Mouse (Mus musculus): ENCODE results near the gene Rbm44.

Gene Rbm44

DNA sequence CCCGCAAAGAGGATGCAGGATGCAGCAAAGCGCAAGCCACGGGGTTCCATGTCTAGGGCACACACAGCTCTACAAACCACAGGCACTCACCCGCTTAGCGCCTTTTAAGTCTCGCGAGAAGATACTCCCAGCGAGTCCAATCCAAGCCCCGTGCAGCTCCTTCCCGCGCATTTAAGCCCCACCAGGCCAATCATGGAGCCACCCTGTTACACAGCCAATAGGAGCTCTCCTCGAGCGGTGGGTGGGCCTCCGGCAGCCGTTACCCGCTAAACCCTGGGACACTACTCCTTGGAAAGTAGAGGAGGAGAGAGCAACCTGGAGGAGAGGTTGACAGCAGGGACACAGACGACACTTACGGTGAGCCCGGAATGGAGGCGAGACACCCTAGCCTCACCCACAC lies at the start of gene Rbm44:
TSS of gene Rbm44 (plus strand) at position 277 of the 400 bp plus-strand sequence.
- in situ Hi-C loops (cut with MboI, MseI) = no loop called here

DNA sequence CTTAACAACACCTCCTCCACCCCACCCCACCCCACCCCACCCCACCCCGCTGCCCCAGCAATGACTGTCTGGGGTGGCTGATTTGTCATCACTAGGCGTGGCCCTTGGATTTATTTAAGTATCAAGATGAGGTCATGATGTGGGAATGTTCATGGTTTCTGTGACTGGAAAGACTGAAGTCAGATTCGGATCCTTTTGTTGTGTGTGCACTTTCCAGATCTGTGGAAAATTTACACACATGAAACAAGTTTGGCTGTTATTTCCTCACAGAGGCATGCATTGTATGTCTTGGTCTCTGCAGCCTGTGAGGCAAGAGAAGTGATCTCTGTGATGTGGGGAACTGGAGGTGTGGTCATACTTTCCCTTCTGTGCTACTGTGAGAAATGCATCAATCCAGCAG lies 49.6 kb upstream of the Rbm44 start:
- in situ Hi-C loops (cut with MboI, MseI) = no loop called here

DNA sequence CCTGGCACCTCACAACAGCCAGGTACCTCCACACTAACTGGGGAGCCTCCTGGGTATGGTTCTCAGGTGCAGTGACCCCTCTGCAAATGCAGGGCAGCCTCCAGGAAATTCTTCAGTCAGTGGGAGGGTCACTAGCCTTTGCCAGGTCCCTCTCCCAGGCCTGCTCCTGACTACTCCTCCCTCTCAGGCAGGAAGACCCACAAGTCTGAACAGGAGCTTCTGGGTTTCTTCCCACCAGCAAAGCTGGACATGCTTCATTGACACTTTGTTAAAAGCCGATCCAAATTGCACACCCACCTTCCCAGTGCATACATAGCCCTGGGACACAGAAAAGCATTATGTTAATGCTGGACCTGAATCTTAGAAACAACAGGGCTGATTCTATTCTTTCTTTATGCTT lies 49.0 kb upstream of the Rbm44 start:
- in situ Hi-C loops (cut with MboI, MseI) = no loop called here

DNA sequence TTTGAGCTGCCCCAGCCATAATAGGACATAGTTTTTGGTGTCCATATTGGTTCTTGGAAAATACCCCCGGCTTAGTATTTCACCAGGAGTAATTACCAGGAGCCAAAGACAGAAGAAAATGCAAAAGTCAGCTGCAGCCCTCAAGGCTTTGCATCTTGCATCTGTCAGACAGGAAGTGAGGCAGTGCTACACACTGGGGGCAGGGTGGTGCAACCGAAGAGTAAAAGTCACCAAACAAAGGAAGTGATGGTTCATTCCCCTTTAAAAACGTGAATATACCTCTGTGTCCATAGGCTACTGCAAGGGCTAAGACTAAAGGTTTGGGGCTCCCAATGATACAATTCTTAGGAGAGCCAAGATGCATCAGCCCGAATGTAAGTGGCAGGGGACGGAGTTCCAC lies 48.4 kb upstream of the Rbm44 start:
- in situ Hi-C loops (cut with MboI, MseI) = no loop called here

DNA sequence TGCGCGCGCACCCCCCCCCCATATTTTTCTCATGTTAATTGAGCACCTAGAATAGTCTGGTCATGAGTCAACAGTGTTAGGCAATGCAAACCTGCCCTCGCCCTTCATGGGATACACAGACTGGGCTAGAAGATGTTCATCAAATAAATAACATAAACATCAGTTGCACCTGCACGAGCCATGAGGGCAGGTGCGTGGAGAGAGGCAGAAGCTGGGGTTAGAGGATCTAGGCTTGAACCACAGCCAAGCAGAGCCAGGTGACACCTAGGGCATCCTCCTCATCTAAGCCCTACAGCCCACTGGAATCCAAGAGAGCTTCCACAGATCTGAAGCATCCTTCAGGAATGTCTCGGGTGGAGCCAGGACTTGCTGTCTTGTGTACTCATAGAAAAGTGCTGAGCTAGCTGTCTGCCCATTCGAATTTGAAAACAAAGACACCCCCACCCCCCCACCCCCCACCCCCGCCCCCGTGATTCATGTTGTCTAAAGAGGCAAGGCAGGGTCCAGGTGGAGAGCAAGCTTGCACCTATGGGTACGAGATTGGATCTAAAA lies 47.5 kb upstream of the Rbm44 start:
- in situ Hi-C loops (cut with MboI, MseI) = no loop called here

DNA sequence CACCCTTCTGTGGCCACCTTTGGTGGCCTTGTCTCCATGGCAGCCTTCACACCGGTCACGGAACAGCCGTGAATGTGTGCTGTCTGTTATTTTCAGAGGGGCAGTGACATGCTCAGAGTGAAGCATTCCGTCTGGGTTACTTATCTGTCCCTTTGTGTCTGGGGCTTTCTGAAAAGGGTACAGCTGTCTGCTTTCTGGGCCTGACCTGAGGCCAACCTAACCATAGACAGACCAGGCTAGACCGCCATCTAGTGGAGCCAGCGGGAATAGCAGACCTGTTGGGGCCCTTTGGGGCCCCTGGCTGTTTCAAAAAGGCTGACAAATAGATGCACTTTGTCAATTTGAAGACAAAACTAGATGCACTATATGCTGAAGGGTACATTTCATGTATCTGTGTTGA lies 46.0 kb upstream of the Rbm44 start:
- in situ Hi-C loops (cut with MboI, MseI) = no loop called here

DNA sequence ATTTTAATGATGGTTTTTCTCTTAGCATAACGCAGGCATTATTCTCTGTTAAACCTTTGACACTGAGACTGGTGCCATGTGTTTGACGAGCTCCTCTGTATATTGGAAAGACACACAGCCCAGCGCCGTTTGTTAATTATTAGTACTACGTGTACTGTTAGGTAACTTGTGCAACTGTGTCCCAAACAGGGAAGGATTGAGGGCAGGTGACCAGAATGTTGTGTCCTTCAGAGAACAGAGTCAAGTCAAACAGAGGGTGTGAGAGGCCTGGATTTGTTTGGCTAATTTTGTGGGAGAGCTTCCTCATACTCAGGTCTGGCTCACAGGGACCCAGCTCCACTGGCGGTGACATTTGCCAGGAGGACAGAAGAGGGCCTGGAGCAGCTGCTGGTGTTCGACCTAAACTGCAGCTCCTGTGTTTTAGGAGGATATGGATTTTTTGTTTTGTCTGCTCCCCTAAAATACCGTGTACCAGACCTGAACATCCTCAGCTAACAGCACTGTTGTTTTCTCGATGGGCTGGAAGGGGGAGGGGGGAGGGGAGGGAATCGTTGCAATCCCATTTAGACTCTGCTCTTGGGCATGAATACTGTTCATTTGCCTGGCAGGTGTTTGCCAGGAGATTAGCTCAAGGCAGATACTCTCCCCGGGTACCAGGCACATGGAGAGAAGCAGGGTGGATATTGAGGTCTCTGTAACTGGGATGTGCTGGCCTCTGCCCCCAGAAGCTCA lies 43.0 kb upstream of the Rbm44 start:
- in situ Hi-C loops (cut with MboI, MseI) = loop anchor here (5.0 kb wide), 1 partner anchor 135 kb away; the partner anchor contains the start of gene Rab17

DNA sequence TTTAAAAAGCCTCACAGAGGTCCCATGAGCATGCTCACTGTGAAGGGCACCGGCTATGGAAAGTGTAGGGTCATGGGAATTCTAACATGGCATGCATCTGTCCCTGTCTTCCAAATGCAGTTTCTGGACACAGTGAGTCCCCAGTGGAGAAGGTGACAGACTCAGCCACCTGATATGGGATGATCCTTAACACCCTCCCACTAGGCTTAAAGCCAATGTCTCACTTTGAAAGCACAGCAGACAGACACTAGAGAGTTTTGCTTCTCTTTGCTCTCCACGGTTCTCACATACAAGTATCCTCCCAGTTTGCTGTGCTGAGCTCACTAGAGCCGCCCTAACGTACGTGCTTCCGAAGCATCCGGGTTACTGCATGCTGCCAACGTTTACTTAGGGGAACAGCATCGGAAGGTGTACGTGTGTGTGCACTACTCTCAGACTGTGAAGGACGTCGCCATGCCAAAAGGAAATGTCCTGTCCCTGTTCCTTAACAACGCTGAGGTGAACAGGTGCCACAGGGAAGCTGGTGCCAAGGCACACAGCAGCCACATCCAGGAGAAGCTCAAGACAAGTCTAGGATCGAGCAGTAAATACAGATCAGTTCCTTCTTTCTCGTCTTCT lies 41.4 kb upstream of the Rbm44 start:
- in situ Hi-C loops (cut with MboI, MseI) = loop anchor here (5.0 kb wide), 1 partner anchor 136 kb away; the partner anchor contains the start of gene Rab17

DNA sequence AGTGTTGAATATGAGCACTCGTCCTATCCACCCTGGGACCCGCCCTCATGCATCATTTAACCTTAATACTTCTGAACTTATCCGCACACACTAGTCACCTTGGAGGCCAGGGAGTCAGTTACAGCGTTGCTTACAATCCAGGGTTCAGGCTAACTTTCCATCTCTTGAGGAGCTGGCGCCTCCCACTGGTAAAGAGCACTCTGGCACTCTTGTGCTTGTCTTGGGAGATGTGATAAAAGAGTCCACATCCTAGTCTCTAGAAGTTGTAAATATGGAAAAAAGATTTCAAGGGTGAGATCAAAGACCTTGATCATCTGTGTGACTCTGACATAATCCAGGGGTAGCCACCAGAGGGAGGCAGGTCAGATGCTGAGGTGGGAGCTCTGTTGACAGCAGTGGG lies 37.3 kb upstream of the Rbm44 start:
- in situ Hi-C loops (cut with MboI, MseI) = no loop called here

DNA sequence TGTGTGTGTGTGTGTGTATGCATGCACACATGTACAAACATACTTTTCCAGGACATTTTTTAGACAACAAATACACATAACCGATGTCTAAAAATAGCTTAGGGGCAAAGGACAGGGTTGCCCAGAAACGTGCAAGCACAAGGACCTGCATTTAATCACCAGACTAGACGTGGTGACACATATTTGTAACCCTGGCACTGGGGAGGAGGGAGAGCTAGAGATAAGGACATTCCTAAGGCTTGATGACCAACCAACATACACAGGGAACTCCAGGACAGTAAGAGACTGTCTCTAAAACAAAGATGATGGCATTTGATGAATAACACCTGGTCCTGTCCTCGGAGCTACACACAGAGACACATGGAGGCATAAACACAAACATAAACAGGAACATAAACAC lies 35.6 kb upstream of the Rbm44 start:
- in situ Hi-C loops (cut with MboI, MseI) = no loop called here

DNA sequence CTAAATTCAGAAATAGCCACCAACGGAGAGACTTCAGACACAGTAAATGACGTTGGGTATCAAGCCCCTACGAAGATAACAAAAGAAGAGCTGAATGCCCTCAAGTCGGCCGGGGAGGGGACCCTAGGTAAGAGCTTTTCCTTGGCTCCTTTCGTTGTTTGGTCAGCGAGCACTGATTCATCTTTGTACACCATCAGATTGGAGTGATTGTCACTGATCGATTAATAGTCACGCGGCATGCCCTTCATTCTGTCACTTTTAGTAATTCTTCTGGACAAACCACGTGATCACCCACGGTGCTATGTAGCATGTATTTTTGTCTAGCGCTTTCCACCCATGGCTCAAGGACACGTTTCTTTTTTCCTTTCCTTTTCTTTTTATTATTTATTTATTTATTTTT lies 32.7 kb upstream of the Rbm44 start:
- in situ Hi-C loops (cut with MboI, MseI) = no loop called here

DNA sequence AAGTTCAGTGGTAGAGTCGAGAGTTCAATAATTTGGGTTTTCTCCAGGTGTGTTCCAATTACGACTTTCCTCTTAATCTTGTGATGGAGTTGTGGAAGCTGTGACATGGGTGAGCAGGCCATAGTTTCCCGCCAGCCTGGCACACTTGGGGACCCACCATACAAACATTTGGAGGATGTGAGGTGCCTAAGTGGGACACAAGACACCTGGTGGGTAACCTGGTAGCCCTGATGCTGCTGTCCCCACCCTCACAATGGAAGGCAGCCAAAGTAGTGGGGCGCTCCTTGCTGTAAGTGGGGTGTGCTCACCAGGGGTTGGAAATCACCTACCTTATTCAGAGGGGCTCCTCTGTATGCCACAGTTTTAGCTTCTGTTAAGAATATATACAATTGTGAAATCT lies 32.3 kb upstream of the Rbm44 start:
- in situ Hi-C loops (cut with MboI, MseI) = no loop called here

DNA sequence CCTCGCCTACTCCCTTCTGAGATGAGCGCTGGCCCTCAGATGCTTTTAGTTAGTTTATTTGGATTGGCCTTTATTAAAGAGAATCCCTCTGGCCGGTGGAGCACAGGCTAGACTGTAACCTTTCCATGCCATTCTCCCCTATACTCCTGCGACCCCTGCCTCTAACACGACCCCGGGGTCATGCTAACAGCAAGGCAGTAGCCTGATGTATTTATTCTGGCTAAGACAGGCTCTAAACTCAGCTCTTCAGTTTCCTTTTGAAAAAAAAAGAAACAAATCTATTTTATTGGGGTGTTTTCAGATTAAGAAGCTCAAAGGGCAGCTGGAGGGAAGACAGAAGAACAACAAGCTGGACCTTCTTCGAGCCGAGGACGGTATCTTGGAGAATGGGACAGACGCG lies 22.8 kb upstream of the Rbm44 start:
- in situ Hi-C loops (cut with MboI, MseI) = loop anchor here (10.0 kb wide), 1 partner anchor 1733 kb away; no protein-coding TSS in a partner anchor

DNA sequence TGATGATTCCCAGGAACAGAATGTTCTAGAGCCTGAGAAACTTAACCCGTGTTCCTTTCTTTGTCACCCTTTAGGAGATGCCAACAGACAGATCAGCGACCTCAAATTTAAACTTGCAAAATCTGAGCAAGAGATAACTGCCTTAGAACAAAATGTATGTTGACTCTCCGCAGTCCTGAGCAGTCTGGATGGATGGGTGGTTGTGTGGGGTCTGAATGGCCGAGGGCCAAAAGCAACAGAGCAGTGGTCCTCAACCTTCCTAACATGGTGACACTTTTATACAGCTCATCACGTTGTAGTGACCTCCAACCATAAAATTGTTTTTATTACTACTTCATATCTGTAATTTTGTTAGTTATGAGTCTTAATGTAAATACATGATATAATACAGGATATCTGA lies 21.9 kb upstream of the Rbm44 start:
- in situ Hi-C loops (cut with MboI, MseI) = loop anchor here (10.0 kb wide), 1 partner anchor 1732 kb away; no protein-coding TSS in a partner anchor

DNA sequence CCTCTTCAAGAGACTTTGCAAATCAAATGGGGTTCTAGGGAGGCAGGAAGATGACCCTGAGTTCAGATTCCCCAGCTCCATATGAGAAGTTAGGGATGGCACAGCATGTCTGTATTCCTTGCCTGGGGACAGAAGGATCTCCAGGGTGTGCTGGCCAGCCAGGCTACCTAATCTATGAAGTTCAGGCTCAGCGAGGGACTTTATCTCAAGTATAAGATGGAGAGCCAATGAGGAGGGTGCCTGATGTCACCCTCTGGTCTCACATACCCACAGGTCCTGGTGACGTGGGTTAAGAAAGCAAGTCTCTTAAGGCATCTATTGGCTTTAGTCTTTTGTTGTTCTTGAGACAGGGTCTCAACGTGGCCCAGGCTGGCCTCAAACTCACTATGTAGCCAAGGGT lies 21.4 kb upstream of the Rbm44 start:
- in situ Hi-C loops (cut with MboI, MseI) = loop anchor here (10.0 kb wide), 1 partner anchor 1731 kb away; no protein-coding TSS in a partner anchor

DNA sequence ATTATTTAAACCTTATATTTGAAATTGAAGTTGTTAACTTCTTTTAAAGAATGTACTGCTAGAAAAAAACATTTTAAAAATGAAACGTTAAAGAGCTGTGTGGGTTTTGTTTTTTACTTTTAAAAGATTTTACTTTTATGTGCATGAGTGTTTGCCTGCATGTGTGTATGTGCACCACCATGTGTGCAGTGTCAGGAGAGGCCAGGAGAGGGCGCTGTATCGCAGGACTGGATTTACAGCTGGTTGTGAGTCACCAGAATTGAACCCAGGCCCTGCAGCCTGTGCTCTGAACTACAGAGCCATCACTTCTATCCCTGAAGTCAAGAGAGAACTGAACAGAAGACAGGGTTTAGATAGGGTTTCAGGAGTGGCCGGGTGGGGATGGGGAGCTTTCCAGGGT lies 16.0 kb upstream of the Rbm44 start:
- in situ Hi-C loops (cut with MboI, MseI) = loop anchor here (10.0 kb wide), 1 partner anchor 1726 kb away; no protein-coding TSS in a partner anchor

DNA sequence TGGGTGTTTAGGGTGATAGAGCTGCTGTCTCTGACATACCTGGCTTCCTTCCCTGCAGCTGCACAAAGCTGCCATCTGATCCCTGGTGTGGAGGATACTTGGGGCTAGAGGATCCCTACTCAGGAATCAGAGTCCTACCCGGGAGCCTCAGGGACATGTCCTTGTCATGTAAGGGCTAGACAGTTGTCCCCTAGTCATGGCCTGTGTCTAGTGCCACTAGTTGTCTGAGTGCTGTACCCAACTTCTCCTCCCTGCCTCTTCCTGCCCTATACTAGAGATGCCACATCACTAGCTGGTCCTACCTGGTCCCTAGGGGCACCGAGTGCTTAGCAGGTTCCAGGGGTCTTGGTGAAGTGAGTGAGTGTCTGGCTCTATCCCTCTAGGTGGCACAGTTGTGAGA lies 7.9 kb upstream of the Rbm44 start:
- in situ Hi-C loops (cut with MboI, MseI) = loop anchor here (5.0 kb wide), 1 partner anchor 35 kb away; no protein-coding TSS in a partner anchor

DNA sequence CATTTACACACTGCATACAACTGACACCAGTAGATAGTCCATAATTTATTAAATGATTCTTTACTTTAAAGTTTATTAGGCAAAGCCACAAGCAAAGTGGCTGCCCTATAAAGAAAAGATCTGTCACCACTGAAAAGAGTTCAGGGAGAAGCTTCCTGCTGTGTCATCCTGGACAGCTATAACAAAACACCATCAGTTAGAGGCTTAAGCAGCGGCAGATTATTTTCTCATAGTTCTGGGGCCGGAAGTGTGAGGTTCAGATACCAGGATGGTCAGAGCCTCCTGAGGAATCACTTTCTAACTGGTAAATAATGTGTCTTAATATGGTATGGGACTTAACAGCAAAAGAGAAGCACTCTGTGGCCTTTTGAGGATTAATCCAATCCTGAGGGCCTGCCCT lies 6.6 kb downstream of the Rbm44 start:
- in situ Hi-C loops (cut with MboI, MseI) = no loop called here

DNA sequence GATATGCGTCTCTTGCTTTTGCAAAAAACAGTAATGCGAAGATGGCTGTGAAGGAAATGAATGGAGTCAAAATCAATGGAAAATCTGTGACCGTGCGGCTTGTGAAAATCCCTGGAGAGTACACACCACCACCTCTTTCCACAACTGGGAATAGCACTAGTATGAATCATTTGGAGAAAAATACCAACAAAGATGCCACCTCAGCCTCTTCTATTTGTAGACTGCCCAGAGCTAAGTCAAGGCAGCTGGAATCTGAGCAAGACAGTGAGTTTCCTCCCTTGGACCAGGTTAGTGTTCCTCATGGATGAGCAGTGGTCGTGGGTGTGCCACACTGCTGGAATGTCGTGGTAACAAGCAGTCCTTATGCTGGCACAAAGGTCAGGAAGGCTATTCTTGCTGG lies 21.9 kb downstream of the Rbm44 start:
- in situ Hi-C loops (cut with MboI, MseI) = no loop called here

DNA sequence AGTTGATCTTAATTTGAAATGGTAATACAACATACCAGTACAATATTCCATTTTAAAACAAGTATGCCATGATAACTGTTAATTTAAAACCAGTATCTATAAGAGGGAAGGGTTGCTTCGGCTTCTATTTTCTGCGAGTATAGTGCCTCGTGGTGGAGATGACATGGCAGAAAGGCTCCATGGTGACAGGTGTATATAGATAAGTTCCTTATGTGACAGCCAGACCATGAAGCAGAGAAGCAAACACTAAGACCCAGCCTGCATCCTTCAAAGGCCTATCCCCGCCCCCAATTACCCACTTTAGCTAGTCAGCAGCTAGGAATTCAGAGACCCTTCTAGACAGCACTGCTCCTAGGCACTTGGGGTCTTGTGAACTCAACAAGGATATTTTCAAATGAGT lies 24.3 kb downstream of the Rbm44 start:
- in situ Hi-C loops (cut with MboI, MseI) = no loop called here

DNA sequence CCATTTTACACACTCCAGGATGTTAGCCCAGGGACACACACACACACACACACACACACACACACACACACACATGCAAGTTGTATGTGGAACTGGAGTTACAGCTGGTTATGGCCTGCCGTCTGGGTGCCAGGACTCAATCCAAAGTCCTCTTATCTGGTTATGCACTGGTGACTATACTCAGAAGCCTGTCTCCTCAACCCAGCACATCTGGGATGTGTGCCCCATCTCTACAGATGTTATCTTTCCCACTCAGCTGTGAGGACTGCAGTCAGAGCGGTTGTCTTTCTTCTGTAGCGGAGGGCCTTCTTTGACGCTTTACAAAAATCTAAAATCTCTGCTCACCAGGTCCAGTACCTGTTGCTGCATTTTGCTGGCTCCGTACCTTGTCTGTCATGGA lies 29.9 kb downstream of the Rbm44 start:
- in situ Hi-C loops (cut with MboI, MseI) = loop anchor here (5.0 kb wide), 1 partner anchor 37 kb away; no protein-coding TSS in a partner anchor

DNA sequence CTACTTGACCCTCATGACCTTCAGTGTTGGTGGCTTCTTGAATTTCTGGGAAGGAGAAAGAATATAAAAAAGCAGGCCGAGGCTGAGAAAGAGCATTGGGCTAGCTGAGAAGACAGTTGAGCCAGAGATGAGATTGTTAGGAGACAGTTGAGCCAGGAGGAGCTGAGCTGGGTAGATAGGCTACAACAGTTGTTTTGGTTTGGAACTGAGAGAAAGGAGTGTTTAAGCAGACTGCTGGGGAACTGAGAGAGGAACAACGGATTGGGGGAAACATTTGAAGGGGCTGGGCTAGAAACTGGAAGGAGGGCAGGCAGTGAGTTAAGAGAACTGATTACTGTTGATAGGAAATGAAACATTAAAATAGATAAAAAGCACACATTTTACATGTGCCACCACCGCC lies 31.1 kb downstream of the Rbm44 start:
- in situ Hi-C loops (cut with MboI, MseI) = no loop called here

DNA sequence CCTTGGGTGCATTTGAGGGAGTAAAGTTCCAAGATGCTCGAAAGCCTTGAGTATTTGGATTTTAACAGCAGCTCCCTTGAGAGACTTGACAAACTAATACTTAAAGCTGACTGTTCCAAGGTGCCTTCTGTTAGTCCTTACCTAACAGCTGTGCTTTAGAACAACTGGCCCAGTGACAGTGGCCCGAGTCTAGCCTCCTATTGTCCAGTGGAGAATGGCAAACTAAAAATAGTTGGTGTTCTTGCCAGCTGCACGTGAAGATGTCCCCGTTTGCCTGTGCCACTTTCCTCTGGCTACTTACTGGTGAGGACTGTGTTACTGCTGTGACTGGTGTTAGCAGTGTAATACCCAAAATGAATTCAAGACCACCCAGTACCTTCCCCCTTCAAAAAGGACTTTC lies 32.0 kb downstream of the Rbm44 start:
- in situ Hi-C loops (cut with MboI, MseI) = no loop called here

Measured in T-helper 1 cell (primary cell).